Mouse (Mus musculus): Measurements from ENCODE around the gene Tmem219. TPM values are rescaled to one million over a fixed set of nuclear protein-coding genes. Genes with fewer than 3 reads are reported as not detected.
A peak's percentile ranks its signal among the peaks of the same experiment; 100 is the strongest.

Gene Tmem219
- total RNA-seq, 2 experiments from 2014 or later, result 19.6 to 23.3 TPM

DNA sequence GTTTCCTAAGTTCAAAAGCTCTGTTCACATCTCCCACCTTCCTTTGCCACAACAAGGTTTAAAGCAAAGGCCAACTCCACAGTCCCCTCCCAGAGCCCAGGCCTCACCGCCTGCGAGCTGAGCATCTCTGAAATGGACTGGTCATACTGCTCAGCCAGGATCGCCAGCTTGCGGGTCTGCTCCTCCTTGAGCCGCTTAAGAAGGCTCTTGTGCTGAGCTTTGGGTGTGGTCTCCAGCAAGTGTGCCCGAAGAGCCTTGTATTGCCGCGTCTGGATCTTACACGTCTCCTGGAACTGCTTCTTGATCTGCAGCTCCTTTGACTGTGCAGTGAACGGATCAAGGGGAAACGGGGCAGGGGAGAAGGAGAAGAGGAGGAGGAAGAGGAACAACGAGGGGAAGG, 54.7 kb downstream of the Tmem219 start:
- DNase-seq (ENCODE audit: low spot score in 2 of 2), result no peak

DNA sequence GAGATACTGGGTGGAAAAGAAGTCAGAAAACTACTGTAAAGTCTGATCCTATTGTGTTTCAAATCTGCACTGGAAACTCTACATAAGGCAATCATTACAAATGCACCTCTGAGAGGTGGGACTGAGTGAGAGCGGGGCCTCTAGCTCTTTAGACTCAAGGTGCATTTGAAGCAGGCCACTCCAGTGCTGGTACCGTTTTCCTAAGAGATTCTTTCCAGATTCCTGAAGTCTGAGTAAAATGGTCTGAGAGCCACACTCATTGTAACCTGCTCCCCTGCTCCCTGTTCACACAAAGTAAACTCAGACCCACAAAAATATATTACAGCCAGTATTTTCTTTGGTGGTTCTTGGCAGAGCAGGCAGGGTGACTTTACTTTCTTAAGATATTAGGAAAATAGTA, 55.2 kb downstream of the Tmem219 start:
- DNase-seq (ENCODE audit: low spot score in 2 of 2), result no peak

DNA sequence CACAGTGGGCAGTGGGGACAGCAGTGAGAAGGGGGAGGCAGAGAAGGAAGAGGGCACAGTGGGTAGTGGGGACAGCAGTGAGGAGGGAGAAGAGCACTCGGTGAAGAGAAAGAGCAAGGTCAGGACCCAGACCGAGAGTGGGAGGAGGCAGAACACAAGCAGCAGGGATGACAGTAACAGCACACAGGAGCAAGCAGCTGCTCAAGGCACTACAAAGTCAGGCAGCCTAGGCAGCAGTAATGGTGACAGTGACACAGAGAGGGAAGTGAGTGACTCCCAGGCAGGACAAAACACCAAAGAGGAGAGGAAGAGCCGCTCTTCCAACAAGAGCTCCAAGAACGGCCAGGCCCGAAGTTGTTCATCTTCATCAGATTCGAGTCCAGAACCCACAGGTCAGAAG, 58.9 kb downstream of the Tmem219 start:
- DNase-seq (ENCODE audit: low spot score in 2 of 2), result no peak

DNA sequence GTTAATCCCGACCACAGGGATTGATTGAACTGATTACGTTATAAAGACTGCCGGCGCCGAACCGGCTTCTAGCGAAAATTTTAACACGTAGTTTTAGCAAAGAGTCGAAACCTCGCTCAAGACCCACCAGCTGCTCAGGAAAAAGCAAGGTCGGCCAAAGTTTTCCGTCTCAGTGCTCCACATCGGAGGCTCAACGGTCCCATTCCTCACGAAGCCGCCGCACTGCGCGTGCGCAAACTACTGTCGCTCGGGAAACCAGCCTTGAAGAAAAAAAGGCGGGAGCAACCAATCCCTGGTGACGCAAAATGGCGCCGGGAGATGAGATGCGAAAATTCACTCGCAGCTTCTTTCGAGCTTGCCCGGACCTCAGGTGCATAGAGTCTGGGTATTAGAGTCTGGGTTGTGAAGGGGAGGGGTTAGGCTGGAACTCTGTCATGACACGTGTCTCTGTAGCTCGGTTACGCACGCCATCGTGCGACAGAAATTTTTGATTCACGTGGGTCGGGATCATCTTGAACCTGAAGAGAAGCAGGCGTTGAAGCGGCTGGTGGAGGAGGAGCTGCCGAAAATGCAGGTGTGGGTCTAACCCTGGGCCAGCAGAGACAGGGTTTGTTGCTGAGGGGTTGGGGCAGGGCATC, 60.5 kb downstream of the Tmem219 start, which contains the start of gene Ino80e:
TSS of gene Ino80e (minus strand) at position 231 of the 638 bp plus-strand sequence.
- peak; percentile 95 to 97 for DNase-seq (ENCODE audit: low spot score in 2 of 2)

DNA sequence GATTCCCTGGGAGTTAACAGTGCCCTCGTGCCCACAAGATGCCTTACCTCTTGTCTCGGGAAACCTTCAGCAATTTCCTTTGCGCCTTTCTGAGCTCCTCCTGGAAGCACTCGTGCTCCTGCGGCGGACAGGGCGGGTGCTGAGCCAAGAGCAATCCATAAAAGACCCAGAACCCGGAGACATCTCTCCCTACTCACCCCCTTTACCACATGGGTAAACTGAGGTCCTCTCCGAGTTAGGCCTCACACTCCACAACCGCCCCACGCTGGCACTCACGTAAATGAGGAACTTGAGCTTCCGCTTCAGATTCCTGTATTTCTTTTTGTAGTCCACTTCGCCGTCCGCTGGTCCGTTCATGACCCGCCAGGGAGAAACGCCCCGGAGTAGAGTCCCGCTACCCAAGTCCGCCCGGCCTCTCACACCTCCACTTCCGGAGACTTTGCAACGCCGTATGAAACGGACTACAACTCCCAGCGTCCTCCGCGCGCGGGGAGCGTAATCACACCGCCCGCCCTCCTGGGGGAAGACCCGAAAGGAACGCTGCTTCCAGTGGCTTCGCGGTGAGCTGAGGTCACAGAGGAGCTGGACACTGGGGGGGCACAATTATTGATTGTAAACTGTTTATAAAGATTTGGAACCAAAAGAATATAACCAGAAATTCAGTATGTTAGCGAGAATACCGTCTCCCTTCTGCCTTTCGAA, 61.1 kb downstream of the Tmem219 start, which contains the start of gene Hirip3:
TSS of gene Hirip3 (plus strand) at position 544 of the 702 bp plus-strand sequence.
- DNase-seq (ENCODE audit: low spot score in 2 of 2), result peak; percentile 96 to 97

DNA sequence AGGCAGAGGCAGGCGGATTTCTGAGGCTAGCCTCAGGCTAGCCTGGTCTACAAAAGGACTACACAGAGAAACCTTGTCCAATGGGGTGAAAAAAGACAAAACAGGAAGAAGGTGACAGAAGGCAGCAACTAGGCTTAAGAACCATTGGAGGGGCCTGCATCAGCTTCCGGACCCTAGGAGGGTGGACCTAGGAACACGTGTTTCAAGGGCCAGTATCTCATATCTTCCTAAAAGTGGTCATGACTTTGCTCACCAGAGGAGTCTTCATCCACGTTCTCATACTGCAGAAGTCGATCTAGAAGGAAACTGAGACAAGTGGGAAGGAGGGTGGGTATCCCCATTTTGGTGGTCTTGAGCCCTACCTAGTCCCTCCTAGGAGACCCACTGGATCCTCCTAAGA, 61.7 kb downstream of the Tmem219 start:
- no peak for DNase-seq (ENCODE audit: low spot score in 2 of 2)

DNA sequence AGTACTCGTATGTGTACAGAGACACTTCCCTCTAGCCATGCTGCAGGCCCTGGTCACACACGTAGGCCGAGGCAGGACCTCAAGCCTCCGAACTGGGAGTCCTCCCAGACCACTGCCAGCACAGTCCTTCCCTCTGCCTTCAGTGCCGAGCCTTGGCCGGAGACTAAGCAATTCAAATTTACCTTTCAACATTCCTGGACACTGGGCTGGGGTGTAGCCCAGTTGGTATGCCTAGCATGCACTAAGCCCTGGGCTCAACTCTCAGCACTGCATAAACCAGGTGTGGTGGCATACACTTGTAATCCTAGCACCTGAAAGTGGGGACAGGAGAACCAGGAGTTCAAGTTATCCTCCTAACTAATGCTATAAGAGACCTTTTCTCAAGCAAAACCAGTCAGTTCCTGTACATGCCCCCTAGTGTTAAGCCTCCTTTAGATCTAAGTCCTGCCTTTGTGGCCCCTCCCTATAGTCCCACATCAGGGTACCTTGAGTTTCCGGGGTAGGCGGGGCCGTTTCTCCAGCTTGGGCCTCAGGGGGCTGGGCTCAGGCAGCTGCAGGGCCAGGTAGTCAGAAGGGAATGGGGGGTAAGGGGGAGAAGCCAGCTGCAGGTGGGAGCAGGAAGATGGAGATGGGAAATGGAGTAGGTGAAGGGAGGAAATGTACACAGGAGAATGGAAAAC, 65.8 kb downstream of the Tmem219 start:
- no peak for DNase-seq (ENCODE audit: low spot score in 2 of 2)

DNA sequence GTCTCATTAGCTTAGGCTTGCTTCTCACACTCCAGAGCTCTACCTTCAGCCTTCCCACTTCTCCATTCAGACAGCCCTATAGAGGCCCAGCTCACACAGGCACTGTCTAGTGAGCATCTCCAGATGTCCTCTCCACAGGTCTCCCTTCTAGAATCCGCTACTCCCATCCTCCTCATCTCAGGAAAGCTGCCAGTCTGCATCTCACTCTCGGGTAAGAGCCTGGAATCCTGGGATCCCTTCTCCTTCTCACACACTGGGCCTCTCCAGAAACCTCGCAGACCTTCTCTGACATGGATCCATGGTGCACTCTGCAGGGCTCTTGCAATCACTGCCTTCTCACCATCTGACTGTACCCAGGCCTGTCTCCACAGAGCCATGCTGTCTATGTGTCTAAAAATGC, 67.1 kb downstream of the Tmem219 start:
- DNase-seq (ENCODE audit: low spot score in 2 of 2), result no peak

DNA sequence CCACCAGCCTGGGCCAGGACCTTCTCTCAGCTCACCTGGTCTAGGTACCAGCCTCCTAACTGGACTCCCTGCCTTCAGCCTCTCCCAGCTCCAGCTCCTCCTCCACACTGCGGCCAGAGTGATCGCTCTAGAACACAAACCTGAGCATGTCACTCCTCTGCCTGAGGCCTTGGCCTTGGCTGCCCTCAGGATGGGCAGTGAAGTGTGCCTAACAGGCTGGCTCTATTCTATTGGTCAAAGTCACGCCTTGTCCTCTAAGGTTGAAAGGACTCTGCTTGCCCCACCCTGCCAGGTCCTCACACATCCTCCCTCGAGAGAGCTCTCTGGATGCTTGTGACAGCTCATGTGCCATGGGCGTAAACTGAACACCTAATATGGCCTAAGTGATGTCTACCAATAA, 69.3 kb downstream of the Tmem219 start:
- DNase-seq (ENCODE audit: low spot score in 2 of 2), result no peak

DNA sequence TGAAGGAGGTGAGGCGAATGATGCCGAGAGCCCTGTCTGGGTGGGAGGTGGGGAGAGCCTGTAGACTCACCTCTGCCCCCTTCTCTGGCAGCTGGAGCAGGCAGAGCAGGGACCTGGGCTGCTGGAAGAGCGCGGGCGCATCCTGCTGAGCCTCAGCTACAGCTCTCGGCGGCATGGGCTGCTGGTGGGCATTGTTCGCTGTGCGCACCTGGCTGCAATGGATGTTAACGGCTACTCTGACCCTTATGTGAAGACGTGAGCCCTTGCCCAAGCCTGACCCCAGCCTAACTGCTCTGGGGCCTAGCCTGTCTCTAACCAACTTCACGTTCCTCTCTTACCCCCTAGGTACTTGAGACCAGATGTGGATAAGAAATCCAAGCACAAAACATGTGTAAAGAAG, 71.5 kb downstream of the Tmem219 start:
- no peak for DNase-seq (ENCODE audit: low spot score in 2 of 2)

DNA sequence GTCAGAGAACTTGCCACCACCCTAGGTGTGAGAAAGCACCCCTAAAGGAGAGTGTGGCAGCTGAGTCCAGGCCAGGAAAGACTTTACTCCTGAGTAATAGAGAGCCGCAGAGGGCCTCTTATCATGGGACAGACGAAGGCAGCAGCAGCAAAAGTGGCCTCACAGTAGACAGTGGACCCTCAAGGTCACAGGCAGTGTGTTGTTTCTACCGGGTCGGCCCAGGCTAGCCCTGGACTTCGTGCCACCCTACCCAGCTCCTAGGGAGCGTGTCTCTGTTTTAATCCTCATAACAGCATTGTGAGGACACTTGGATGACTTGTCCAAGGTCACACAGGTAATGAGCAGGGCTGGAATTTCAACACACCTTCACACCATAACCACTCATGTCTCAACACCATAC, 72.6 kb downstream of the Tmem219 start:
- DNase-seq (ENCODE audit: low spot score in 2 of 2), result no peak

DNA sequence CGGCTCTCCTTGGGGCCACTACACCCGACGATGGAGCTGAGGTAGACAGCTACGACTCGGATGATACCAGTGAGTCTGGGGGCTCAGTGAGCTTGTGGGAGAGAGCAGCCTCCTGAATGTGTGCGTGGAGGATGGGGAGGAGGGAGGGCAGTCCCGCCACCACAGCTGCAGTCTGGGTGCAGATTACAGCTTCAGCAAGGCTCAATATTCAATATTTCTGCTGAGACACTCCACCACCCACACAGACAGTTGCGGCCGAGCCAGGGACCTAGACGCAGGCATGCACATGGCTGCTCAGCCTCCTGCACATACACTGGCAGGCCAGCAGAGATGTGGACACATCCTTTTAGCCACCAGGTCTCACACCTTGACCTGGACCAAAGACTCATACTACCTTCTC, 73.9 kb downstream of the Tmem219 start:
- DNase-seq (ENCODE audit: low spot score in 2 of 2), result peak in 1 of 2 experiments; percentile 59

DNA sequence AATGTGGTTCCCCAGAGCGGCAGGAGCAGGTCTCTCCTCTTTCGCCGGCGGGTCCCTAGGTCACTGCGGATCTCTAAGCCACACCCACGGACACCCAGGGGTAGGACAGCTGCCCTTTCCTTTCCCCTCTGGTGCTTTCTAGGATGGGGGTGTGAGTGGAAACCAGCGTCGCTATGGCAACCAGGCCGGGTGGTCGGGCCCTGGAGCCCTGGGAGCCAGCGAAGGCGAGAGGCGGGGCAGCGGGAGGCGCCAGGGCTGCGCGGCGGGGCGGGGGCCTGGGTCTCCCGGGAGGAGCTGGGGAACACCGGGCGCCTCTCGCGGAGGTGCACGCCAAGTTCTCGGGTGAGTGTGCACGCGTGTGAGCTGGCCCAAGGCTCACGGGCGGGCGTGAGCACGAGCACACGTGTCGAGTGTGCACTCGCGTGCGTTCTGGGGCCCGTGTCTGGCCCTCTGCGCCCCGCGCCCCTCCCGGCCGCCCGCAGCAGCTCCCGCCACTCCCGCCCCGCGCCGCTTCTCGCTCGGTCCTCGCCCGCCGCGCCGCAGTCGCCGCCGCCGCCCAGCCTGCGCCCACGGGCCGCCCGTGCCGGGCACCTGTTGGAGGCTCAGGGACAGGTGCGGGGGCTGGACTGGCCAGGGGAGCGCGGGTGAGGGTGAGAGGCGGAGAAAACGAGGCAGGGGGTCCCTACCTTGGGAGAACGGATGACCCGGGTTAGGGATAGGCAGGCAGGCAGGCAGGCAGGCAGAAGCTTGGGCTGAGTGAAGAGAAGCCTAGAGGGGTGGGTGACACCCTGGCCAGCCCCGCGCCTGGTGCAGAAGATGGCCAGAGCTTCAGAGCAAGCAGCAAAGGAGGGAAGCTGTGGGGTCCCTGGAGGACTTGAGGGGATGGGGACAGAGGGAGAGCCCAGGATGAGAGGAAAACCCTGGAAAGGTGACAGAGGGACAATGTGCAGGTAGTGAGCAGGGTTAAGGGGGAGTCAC, 75.0 kb downstream of the Tmem219 start:
- no peak for DNase-seq (ENCODE audit: low spot score in 2 of 2)

DNA sequence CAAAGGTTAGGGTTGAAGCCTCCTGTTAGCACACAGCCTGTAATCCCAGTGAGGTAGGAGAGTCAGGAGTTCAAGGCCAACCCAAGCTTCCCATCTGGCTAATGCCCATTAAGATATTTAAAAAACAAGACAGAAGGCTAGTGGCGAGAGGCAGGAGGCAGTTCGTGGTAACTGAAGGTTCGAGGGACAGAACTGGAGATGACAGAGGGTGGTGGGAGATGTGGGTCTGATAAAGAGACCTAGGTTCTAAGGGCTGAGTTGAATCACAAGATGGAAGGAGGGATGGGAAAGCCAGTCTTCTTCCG, 75.6 kb downstream of the Tmem219 start, which contains the start of gene Doc2a:
TSS of gene Doc2a (plus strand) at position 301 of the 305 bp plus-strand sequence.
- DNase-seq (ENCODE audit: low spot score in 2 of 2), result no peak

DNA sequence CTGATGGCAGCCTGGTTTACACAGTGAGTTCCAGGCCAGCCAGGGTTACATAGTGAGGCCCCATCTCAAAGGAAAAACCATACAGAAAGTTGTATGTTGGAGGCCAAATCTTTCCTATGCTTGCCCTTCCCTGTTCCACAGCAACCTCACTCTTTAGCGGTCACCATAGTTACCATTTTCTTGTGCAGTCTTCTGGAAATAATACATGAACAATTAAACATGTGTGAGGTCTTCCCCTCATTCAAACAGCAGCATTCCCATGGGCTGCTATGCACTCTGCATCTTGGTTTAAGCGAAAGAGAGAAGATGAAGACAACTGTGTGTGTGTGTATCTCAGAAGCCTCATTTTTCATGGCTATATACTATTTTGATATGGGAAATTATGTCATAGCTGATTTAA, 77.2 kb downstream of the Tmem219 start:
- no peak for DNase-seq (ENCODE audit: low spot score in 2 of 2)

DNA sequence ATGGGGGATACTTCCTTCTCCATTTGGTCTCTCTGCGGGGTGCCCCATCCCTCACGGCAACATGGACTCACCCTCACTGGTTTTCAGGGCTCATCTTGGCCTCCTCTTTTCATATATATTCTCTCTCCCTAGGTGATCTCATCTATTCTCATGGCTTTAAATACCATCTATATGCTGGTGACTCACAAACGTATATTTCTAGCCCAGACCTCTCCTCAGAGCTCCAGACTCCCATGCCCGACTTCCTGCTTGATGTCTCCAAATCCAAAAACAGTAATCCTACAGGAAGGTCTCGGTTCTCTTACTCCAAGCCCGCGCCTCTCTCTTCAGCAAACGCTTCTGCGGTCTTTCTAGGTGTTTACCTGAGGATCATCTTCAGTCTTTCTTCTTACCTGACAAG, 79.4 kb downstream of the Tmem219 start:
- no peak for DNase-seq (ENCODE audit: low spot score in 2 of 2)

Other genes with a start within 250 kb of the Tmem219 start
- gene Sult1a1, start 246.5 kb downstream of the Tmem219 start, total RNA-seq (2021), result 10 to 100 TPM in 1 of 2 experiments, 1 to 10 TPM in 1; 8.1 to 12.9 TPM
- gene Bola2, start 227.5 kb downstream of the Tmem219 start, total RNA-seq (2021), result 10 to 100 TPM; 90.5 to 94.8 TPM
- 10 to 100 TPM; 14.5 to 15.1 TPM for gene Slx1b, start 227.1 kb downstream of the Tmem219 start, total RNA-seq (2021)
- gene Coro1a, start 215.1 kb downstream of the Tmem219 start, total RNA-seq (2021), result 100 to 1,000 TPM; 161 to 166 TPM
- gene Mapk3, start 163.3 kb downstream of the Tmem219 start, total RNA-seq (2021), result 100 to 1,000 TPM; 157 to 208 TPM
- gene Gdpd3, start 156.6 kb downstream of the Tmem219 start, total RNA-seq (2021), result 1 to 10 TPM; 1.3 to 3.5 TPM
- 100 to 1,000 TPM; 282 to 325 TPM for gene Ypel3, start 146.0 kb downstream of the Tmem219 start, total RNA-seq (2021)
- gene Tbx6, start 141.4 kb downstream of the Tmem219 start, total RNA-seq (2021), result under 1 TPM; 0.56 to 0.63 TPM
- 10 to 100 TPM; 48.3 to 48.5 TPM for gene Ppp4c, start 130.4 kb downstream of the Tmem219 start, total RNA-seq (2021)
- 10 to 100 TPM; 63.0 to 65.5 TPM for gene Fam57b, start 125.2 kb downstream of the Tmem219 start, total RNA-seq (2021)
- not detected for gene 4930451I11Rik, start 91.3 kb downstream of the Tmem219 start, total RNA-seq (2021)
- 10 to 100 TPM; 55.8 to 56.1 TPM for gene Doc2a, start 75.5 kb downstream of the Tmem219 start, total RNA-seq (2021)
- 10 to 100 TPM; 29.0 to 31.9 TPM for gene Hirip3, start 60.9 kb downstream of the Tmem219 start, total RNA-seq (2021)
- gene Ino80e, start 60.5 kb downstream of the Tmem219 start, total RNA-seq (2021), result 10 to 100 TPM; 54.0 to 54.6 TPM
- gene Taok2, start 38.2 kb downstream of the Tmem219 start, total RNA-seq (2021), result 100 to 1,000 TPM; 150 to 163 TPM
- 100 to 1,000 TPM; 136 to 158 TPM for gene Kctd13, start 6.0 kb upstream of the Tmem219 start, total RNA-seq (2021)
- gene Asphd1, start 26.7 kb upstream of the Tmem219 start, total RNA-seq (2021), result 10 to 100 TPM; 39.7 to 43.3 TPM
- gene Sez6l2, start 27.6 kb upstream of the Tmem219 start, total RNA-seq (2021), result 100 to 1,000 TPM; 407 to 416 TPM
- gene Cdipt, start 53.0 kb upstream of the Tmem219 start, total RNA-seq (2021), result 100 to 1,000 TPM; 171 to 180 TPM
- under 1 TPM in 1 of 2 experiments, not detected in 1; 0.45 TPM for gene Cdiptos, start 53.2 kb upstream of the Tmem219 start, total RNA-seq (2021)
- 1 to 10 TPM; 8.6 to 9.5 TPM for gene Mvp, start 91.7 kb upstream of the Tmem219 start, total RNA-seq (2021)
- not detected for gene Pagr1b, start 93.6 kb upstream of the Tmem219 start, total RNA-seq (2021)
- 10 to 100 TPM; 18.7 to 35.6 TPM for gene Pagr1a, start 94.4 kb upstream of the Tmem219 start, total RNA-seq (2021)
- 10 to 100 TPM; 45.7 to 55.3 TPM for gene Gm42742, start 98.2 kb upstream of the Tmem219 start, total RNA-seq (2021)
- 100 to 1,000 TPM; 202 to 211 TPM for gene Prrt2, start 98.3 kb upstream of the Tmem219 start, total RNA-seq (2021)
- gene Maz, start 104.1 kb upstream of the Tmem219 start, total RNA-seq (2021), result 100 to 1,000 TPM; 205 to 207 TPM
- 1 to 10 TPM; 3.6 to 5.7 TPM for gene Kif22, start 119.6 kb upstream of the Tmem219 start, total RNA-seq (2021)
- not detected for gene Zg16, start 164.4 kb upstream of the Tmem219 start, total RNA-seq (2021)
- gene AI467606, start 168.4 kb upstream of the Tmem219 start, total RNA-seq (2021), result 1 to 10 TPM; 1.1 to 1.6 TPM
- gene Qprt, start 199.3 kb upstream of the Tmem219 start, total RNA-seq (2021), result under 1 TPM; 0.54 to 0.63 TPM
- gene Spn, start 214.9 kb upstream of the Tmem219 start, total RNA-seq (2021), result under 1 TPM; 0.09 to 0.16 TPM